Mouse (Mus musculus) embryonic fibroblast, embryonic 13.5 days (primary cell): ENCODE results near the gene Tbc1d1. TPM values are rescaled to one million over a fixed set of nuclear protein-coding genes. Genes with fewer than 3 reads are reported as not detected.
A peak's percentile ranks its signal among the peaks of the same experiment; 100 is the strongest.

Experiments
- H3K27ac ChIP-seq: 2 replicates; pipeline ENCODE4 v1.5.1; 2012; ENCODE audit warnings: low read length, control low read depth, inconsistent platforms; ENCODE audit not compliant: insufficient read depth
- H3K4me1 ChIP-seq: 2 replicates; pipeline ENCODE4 v1.6.1; 2011; ENCODE audit warnings: low read length; ENCODE audit not compliant: control insufficient read depth, insufficient read depth
- H3K4me3 ChIP-seq: 2 replicates; pipeline ENCODE4 v1.5.1; 2011; ENCODE audit warnings: mild to moderate bottlenecking, control low read depth, low read length; ENCODE audit not compliant: insufficient read depth
- CTCF ChIP-seq: IDR thresholded peaks from 2 replicates; pipeline ENCODE4 v1.5.1; 2011; ENCODE audit warnings: mild to moderate bottlenecking, control low read depth, low read length, moderate library complexity, borderline replicate concordance; ENCODE audit not compliant: insufficient read depth
- POLR2A ChIP-seq: IDR thresholded peaks from 2 replicates; pipeline ENCODE4 v1.6.1; 2011; ENCODE audit warnings: low read depth, mild to moderate bottlenecking, control low read depth, low read length, moderate library complexity
- polyA plus RNA-seq: library from polyadenylated mRNA; stranded (reverse); fragments of >200 nt; gene quantifications from 2 replicates; pipeline ENCODE4 v1.2.4, GENCODE M21; 2011; ENCODE audit warnings: low read depth; ENCODE audit not compliant: missing spikeins, insufficient read length

Tbc1d1 gene
- polyA plus RNA-seq, 1 experiment, result 37.9 TPM

DNA sequence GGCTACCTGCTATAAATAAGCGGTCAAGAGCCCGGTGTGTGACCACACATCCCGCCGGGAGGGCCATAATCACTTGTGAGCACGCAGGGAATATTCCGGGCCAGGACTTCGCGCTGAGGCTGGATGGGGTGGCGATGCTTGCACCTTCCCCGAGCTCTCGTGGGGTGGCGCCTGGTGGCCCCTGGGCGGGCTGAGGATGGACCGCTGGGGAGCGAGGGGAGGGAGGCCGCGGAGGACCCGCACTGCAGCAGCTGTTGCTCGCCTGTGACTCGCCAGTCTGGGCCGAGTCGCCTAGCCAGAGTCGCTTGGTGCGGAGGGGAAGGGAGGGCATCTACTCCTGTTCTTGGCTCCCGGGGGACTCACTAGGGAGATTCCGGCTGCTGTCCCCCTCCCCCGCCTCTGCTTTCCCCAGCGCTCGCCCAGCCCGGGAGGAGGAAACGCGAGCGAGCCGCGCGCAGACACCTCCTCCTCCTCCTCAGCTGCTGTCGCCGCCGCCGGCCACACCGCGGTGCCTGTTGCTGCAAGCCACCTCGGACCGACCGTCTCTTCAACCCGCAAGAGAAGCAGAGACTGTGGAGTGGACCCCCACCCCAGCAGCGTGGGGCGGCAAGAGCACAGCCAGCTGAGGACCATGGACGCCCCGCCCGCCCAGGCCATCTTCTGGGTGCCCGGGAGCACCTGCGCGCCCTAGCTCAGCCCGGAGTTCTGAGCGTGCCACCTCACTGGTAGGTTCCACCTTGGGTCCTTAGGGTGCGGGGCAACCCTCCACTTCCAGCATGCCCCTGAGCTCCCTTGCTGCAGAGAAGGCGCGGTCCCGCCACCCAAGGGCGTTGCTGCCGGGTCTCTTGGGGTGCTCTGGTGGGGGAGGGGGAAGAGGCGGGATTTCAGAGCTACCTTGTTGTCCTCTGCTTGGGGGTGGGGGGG lies 3.9 kb downstream of the Tbc1d1 start:
- H3K4me3 ChIP-seq, result peak overlapping the region; percentile 88
- no peak overlapping the region for H3K27ac ChIP-seq
- TF ChIP-seq POLR2A (no peak; the same call in 1 of the 2 replicates), CTCF (0 out of 2 replicates have a peak, but pooled peaks have one; percentile 11)
- H3K4me1 ChIP-seq, result peaks cover 13% of the 10 kb centered on the region

DNA sequence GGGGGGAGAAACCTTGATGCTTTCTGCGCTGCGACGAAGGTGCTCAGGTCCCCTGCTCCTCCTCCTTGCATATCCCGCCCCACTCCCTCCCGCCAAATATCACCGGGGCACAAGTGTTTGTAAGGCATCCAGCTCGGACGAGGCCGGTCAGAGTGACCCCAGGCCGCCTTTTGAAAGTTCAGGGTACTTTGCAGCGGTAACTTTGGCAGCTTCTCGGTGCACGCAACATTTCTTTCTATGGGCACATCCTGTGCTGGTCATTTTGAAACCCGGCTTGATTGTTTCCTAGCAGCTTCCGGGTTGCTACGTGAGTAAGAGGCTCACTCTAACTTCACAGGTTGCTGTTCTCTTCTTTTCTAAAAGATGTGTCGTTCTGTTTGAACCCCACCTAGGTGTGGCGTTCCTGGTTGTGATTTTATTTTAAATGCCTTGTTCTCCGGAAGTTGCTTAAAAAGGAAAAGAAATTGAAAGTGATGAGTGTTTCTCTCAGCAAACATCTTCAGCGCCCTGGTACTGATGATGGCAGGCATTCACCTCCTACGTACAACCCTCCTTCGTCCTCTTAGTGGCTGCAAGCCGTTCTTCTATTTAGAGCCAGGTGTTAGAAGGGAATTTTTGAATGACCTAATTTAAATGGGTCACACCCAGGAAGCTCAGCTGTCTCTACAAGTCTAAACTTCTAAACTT lies 4.7 kb downstream of the Tbc1d1 start:
- peak overlapping the region; percentile 88 for H3K4me3 ChIP-seq
- peaks cover 12% of the 10 kb centered on the region for H3K4me1 ChIP-seq
- no peak overlapping the region for H3K27ac ChIP-seq
- no peak for TF ChIP-seq CTCF
- no peak for TF ChIP-seq POLR2A

DNA sequence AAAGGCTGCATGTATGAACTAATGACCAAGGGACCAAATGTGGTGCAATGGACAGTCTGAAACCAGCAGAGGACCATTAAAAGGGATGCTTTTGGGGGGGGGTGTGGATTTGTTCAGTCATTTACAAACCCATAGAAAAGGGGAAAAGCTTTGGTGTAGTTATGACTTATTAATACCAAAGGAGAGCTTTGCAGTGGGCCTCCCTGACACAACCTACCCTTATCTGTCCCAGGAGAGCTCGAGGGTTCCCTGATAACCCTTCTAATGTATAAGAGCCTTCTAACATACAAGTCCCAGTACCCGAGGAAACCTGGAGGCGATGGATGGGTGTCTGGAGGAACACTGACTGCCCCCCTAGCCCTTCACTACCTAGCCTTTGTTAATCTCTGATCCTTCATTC lies 5.8 kb downstream of the Tbc1d1 start:
- Histone ChIP-seq H3K27ac (no peak overlapping the region), H3K4me3 (peak overlapping the region; percentile 88; the same call in 1 of the 2 replicates), H3K4me1 (peaks cover 6% of the 10 kb centered on the region)
- TF ChIP-seq POLR2A (no peak), CTCF (no peak)

DNA sequence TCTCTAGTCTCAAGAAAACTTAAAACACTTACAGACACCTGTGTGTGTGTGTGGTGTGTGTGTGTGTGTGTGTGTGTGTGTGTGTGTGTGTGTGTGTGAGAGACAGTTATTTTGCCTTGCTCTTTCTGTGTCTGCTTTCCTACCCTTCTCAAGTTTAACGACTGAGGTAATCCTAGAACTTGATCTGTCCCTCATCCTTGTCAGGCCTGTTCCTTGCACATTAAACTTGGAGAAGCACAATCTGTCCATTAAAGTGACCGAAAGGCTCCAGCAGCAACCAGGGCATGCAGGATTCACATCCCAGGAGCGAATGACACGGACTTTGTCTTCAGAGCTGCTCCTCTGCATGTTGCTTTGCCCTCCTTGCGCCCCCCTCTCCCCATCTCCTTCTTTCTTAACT lies 6.5 kb downstream of the Tbc1d1 start:
- Histone ChIP-seq H3K4me3 (no peak overlapping the region), H3K4me1 (peaks cover 6% of the 10 kb centered on the region), H3K27ac (no peak overlapping the region)
- no peak for TF ChIP-seq POLR2A
- TF ChIP-seq CTCF, result no peak

DNA sequence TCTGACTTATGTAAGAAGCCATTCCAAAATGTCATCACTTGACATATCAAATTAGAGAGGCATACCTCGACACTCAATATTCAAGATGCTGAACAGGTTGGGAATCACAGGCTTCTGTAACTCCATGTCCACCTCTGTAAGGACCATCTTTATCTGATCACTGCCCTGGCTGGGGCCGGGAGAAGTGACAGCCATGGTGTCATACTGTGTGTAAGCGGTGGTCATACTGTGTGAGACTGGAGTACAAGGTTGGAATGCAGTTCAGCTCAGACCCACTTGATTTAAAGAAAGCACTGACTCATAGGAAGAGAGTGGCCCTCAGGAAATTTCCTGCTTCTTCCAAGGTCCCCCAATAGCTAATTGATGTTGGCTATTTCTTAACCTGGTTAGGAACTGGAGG lies 8.3 kb downstream of the Tbc1d1 start:
- H3K4me3 ChIP-seq, result no peak overlapping the region
- no peak overlapping the region for H3K27ac ChIP-seq
- H3K4me1 ChIP-seq, result peaks cover 6% of the 10 kb centered on the region
- TF ChIP-seq CTCF (no peak), POLR2A (no peak)

DNA sequence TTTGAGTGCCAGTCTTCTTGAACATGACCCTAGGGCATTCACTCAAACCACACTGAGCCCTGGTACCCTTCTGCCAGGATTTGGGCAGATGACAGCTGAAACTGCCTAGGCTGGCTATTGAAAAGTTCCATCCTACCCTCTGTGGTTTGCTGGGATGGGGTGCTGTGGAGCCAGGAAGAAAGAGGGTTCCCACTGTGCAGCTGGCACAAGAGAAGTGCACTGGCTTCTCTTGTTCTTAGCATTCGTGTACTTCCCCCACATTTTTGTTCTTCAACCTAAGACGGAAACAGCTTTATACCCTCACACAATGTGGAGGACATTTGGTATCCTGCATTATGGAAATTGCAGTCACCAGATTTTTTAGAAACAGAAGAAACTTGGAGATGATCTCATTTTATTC lies 9.7 kb downstream of the Tbc1d1 start:
- Histone ChIP-seq H3K4me3 (no peak overlapping the region), H3K4me1 (peaks cover 6% of the 10 kb centered on the region), H3K27ac (no peak overlapping the region)
- TF ChIP-seq CTCF (no peak), POLR2A (no peak)

DNA sequence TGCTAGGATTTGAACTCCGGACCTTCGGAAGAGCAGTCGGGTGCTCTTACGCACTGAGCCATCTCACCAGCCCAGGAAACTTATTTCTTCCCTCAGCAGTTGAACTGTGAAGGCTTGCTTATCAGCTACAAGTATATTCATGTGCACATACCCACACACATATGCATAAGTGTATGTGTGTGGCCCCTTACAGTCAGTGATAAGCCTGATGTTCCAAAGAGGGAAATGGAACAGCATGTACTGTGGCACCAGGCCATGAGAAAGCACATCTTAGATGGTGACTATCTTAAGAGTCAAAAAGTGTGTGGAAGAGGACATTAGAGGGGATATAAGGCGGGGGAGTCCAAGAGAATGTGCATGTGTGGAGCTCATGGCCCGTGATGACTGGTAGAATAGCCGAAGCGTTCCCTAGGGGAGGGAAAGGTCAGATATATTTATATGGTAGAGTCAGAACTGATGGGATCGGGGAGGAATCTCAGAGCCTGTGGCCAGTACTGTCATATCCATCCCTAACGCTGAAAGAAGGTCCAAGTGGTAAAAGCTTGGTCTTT lies 13.0 kb downstream of the Tbc1d1 start:
- no peak overlapping the region for H3K4me3 ChIP-seq
- 0 out of 2 replicates have a peak, but pooled peaks cover under 1% of the 10 kb centered on the region for H3K4me1 ChIP-seq
- H3K27ac ChIP-seq, result no peak overlapping the region
- TF ChIP-seq POLR2A, result no peak
- no peak for TF ChIP-seq CTCF

DNA sequence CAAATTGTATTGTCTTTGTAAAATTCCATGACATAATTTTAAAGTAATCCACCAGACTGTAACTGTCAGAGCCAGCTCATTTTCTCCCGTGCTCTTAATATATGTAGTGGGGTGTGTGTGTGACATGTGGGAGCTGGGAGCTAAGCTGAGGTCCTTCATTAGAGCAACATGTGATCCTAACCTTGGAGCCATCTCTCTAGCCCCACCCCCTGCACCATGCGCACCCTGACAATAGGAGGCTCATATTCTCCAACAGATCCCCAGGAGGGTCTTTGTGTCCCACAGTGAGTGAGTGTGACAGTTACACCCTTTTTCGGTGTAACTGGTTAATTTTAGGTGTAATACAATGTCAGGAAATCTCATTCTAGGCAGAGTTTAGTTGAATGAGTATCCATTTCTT lies 16.8 kb downstream of the Tbc1d1 start:
- H3K4me1 ChIP-seq, result peaks cover 16% of the 10 kb centered on the region
- no peak overlapping the region for H3K4me3 ChIP-seq
- TF ChIP-seq CTCF, result no peak
- TF ChIP-seq POLR2A, result no peak
- H3K27ac ChIP-seq, result no peak overlapping the region

DNA sequence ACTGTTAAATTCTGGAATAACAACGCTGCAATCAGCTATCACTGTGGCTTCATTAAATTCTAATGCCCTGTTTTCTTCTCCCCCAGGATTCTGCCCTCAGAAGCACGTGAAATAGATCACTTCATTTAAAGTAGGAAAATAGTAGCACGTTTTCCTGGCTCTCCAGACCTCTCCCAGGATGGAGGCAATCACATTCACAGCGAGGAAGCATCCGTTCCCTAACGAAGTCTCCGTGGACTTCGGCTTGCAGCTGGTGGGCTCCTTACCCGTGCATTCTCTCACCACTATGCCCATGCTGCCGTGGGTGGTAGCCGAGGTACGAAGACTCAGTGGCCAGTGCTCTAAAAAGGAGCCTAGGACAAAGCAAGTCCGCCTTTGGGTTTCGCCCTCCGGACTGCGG lies 17.2 kb downstream of the Tbc1d1 start:
- no peak for TF ChIP-seq POLR2A
- Histone ChIP-seq H3K4me1 (peaks cover 16% of the 10 kb centered on the region), H3K4me3 (no peak overlapping the region), H3K27ac (no peak overlapping the region)
